Mouse (Mus musculus): ENCODE measurements around the gene Tns1.

DNA sequence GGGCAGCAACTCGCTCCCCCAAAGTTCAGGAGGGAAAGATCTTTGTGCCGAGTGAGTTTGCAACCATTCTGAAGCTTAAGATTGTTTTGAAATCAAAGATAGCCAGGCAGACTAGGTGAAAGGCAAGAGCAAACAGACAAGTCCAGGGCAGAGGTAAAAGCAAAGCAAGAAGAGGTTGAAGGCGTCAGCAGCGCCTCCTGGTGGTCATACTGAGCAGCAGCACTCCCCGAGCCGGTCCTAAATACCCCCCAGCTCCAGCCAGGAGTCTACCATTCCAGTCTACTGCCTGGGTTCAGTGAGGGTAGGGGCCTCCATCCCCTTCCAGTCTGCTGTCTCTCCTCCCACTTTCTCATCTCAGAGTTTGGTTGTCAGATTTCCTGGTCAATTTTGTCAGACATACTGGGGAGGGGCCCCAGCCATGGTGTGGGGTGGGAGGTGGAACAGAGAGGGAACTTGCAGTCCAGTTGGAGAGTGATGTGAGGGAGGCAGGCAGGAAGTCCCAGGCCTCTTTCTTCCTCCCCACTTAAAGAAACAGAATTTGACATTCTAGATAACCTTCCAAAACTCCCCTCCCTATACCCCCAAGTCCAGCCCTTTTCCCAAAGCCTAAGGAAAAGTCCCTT, 41.3 kb downstream of the Tns1 start:
- no peak for TF ChIP-seq USF1 (IDR thresholded peaks at IDR 0.05; ENCODE audit: low read depth)
- TF ChIP-seq MYOD1 (IDR thresholded peaks at IDR 0.05; ENCODE audit: control insufficient read depth in 1 of 3, insufficient read length in 2 of 3, low read depth in 2 of 3): no peak
- no peak for TF ChIP-seq E2F4 (IDR thresholded peaks at IDR 0.05; ENCODE audit: insufficient read depth)
- no peak for TF ChIP-seq MAX (IDR thresholded peaks at IDR 0.05; ENCODE audit: low read depth)
- TF ChIP-seq POLR2A (IDR thresholded peaks at IDR 0.05; ENCODE audit: insufficient read length, low read depth): no peak
- TF ChIP-seq CEBPB (IDR thresholded peaks at IDR 0.05; ENCODE audit: insufficient read depth, poor library complexity, severe bottlenecking): no peak
- no peak for TF ChIP-seq TCF3 (IDR thresholded peaks at IDR 0.05; ENCODE audit: insufficient read length, low read depth)
- TF ChIP-seq TCF12 (IDR thresholded peaks at IDR 0.05; ENCODE audit: insufficient read depth, poor library complexity, severe bottlenecking): no peak
- TF ChIP-seq POLR2AphosphoS2 (IDR thresholded peaks at IDR 0.05; ENCODE audit: insufficient read length, low read depth): no peak
- no peak for TF ChIP-seq MYOG (IDR thresholded peaks at IDR 0.05; ENCODE audit: control insufficient read depth in 1 of 3, insufficient read depth in 1 of 3, insufficient read length in 2 of 3, low read depth in 2 of 3)
